Mouse (Mus musculus): ENCODE data around the gene Lingo1. TPM values are rescaled to one million over a fixed set of nuclear protein-coding genes. Genes with fewer than 3 reads are reported as not detected.

The Lingo1 gene
- polyA plus RNA-seq, 1 experiment: 0.72 TPM

DNA sequence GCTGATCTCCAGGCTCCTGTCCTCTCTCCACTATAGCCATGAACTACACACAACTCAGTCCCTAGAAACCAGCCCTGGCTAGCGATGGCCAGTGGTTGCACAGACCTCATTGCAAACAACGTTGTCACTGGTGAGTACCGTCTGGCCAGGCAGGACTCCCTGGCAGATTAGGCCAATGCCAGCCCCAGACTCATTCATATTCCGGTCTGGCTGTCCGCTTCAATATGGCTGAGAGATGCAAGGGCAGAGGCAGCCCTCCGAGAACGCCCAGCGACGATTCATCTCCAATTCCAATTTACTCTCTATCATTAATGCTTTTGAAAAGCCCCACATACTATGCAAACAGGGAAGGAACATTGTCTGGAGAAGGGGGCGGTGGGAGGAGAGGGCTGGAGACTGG lies 11.7 kb downstream of the Lingo1 start:
- DNase-seq (ENCODE audit: low read depth, low spot score): no peak
- 89% methylated on average over 10 of the region's 10 CpGs for WGBS

DNA sequence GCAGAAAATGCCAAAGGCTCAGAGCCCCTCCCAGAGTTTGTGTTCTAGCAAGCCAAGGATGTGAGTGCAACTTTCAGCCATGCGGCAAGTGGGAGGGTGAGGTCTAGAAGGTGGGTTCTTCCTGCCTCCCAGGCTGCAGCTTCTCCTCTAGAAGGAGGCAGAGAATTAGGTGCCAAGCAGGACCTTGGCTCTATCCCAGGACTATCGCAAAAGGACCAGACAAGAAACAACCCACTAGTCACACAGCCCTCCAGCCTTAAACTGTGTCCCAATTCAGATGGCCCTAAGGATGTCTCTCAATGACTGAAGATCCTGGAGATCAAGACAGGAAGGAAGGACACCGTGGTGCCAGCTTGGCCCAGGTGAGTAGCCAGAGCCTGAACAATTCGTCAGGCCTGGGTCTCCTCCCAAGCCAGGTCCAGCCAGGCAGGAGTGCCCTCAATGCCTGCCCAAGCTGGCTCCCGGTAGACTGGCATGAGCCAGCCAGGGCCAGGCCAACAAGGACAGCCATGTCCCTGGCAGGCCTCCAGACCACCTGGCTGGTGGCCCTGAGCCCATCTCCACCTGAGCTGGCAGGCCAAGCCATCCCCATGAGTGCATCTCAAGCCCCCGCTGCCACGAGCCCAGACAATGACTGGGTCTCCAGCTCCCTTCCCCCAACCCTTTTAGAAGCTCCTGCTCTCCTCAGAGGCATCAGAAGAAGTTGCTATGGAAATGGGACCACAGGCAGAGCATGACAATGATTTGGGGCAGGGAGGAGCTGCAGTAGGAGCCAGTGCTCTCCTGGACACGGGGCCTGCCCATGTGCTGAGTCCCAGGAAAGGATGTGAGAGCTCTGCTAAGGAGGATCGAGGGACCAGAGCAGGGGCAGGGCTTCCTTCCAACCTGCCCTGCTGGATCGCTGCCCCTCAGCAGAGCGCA lies 19.1 kb downstream of the Lingo1 start:
- DNase-seq (ENCODE audit: low read depth, low spot score): no peak
- WGBS: 65% methylated on average over 11 of the region's 11 CpGs

GRCm38 (mm10) chr9:56775161-56775934 lies 20.9 kb downstream of the Lingo1 start:
- 53% methylated on average over 7 of the region's 7 CpGs for WGBS
- no peak for DNase-seq (ENCODE audit: low read depth, low spot score)

GRCm38 (mm10) chr9:56774231-56774630 lies 22.0 kb downstream of the Lingo1 start:
- no peak for DNase-seq (ENCODE audit: low read depth, low spot score)
- 39% methylated on average over 6 of the region's 6 CpGs for WGBS

GRCm38 (mm10) chr9:56773666-56774065 lies 22.6 kb downstream of the Lingo1 start:
- no peak for DNase-seq (ENCODE audit: low read depth, low spot score)
- 82% methylated on average over 7 of the region's 7 CpGs for WGBS

GRCm38 (mm10) chr9:56767653-56768136 lies 28.6 kb downstream of the Lingo1 start:
- 64% methylated on average over 9 of the region's 9 CpGs for WGBS
- no peak for DNase-seq (ENCODE audit: low read depth, low spot score)

GRCm38 (mm10) chr9:56766629-56767357 lies 29.5 kb downstream of the Lingo1 start:
- 43% methylated on average over 11 of the region's 11 CpGs for WGBS
- DNase-seq (ENCODE audit: low read depth, low spot score): no peak

DNA sequence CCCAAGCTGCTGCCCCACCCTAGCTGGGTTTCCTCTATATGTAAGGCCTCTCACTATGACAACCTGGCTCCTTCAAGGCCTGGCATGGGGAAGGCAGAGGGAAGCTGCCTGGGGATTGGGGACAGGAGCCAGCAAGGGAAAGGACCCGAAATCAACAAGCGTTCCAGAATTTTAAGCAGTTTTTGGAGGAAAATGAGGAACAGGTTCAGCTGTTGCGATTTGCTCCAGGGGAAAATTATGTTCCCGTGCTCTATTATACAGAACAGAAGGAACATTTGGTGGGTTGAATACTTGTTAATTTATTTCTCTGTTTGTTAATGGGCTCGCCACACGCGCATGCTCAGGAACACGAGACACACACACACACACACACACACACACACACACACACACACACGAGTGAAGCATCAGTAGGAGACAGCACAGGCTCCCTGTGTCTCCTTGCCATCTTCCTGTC lies 34.1 kb downstream of the Lingo1 start:
- WGBS: 84% methylated on average over 9 of the region's 9 CpGs
- DNase-seq (ENCODE audit: low read depth, low spot score): no peak

GRCm38 (mm10) chr9:56757791-56758190 lies 38.5 kb downstream of the Lingo1 start:
- DNase-seq (ENCODE audit: low read depth, low spot score): no peak
- WGBS: 12% methylated on average over 11 of the region's 11 CpGs

- 79% methylated on average over 5 of the region's 5 CpGs for WGBS
- no peak for DNase-seq (ENCODE audit: low read depth, low spot score)
Measured at GRCm38 (mm10) chr9:56755119-56755518, 41.1 kb downstream of the Lingo1 start.

DNA sequence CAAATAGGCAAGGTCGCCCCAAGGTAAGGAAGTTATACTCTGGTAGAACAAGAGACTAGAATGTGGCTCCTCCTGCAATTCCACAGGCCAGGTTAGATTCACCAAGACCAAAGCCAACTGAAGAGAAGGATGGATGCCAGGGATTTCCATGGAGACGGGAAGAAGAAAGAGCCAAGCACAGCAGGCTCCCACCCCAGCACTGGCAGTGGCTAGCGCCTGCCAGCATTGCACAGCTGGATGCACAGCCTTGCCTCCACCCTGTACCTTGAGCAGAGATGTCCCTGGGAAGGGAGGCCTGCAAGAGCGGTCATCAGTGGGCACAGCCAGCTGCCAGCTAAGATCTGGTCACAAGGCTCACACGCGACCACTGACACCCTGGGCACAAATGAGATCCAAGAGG lies 42.9 kb downstream of the Lingo1 start:
- WGBS: 87% methylated on average over 6 of the region's 6 CpGs
- no peak for DNase-seq (ENCODE audit: low read depth, low spot score)

GRCm38 (mm10) chr9:56748056-56748455 lies 48.2 kb downstream of the Lingo1 start:
- 69% methylated on average over 5 of the region's 5 CpGs for WGBS
- no peak for DNase-seq (ENCODE audit: low read depth, low spot score)

DNA sequence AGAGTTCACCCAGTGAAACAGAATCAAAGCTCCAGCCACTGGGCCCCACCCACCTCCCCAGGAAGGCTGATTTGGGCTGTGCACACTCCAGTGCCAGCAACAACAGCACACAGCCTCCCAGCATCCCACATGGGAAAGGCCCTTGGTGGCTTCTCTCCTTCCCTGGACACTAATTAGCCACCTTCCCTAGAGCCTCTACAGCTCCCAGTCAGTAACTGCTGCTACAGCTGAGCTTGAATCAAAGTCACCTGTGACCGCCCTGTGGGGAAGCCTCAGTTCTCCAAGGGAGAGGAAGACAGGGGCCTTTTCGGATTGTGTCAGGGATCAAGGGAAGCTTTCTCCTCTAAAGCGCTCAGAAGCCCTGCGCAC lies 49.4 kb downstream of the Lingo1 start:
- WGBS: 79% methylated on average over 4 of the region's 4 CpGs
- DNase-seq (ENCODE audit: low read depth, low spot score): no peak

DNA sequence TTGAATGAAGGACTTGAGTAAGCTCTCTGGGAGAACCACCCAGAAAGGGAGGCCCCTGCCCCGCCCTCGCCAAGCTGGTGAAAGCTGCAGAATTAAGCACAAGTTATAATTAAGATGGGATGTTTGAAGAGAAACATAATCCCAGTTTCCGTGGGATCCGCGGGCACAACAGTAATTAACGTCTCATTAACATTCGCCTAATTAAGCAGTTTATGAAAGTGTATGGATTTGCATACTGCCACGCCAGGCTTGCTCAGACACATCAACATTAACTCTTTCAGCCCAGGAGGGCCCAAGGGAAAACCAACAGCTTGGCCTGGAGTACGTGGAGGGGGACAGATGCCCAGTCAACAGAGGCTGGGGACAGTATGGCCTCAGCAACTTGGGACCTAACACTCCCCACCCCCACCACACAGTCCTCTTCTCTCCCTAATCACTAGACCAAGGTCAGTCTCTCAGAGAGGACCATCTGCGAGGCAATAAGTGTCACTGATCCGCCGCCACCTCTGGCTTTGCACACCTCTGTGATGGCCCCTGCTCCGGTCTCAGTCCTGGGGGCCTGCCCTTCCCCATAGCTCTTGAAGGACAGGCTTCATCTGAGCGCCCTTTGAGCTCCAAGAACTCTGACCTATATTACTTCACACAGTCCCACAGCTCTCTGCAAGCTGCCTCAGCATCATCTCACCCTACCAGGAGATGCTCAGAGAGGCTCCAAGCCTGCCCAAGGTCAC lies 49.9 kb downstream of the Lingo1 start:
- DNase-seq (ENCODE audit: low read depth, low spot score): no peak
- WGBS: 69% methylated on average over 14 of the region's 14 CpGs

DNA sequence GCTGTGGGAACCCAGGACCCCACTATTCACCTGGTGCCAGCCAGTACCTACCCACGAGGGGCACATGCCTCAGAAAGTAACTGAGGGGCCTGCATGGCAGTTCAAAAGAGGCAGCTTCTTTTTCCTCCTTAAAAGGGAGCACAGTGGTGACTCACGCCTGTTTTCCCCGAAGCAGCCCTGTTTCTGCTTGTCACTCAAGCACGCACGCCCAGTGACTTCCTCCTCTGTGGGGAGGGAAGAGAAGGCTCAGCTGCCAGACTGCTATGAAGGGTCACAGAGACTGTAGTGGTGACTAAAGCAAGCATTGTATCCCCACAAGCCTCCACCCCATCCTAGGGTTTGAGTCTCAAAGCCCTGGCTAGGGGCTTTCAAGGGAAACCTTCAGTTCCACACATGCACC lies 51.9 kb downstream of the Lingo1 start:
- WGBS: 9% methylated on average over 5 of the region's 5 CpGs
- no peak for DNase-seq (ENCODE audit: low read depth, low spot score)

GRCm38 (mm10) chr9:56739181-56739737 lies 57.0 kb downstream of the Lingo1 start:
- 57% methylated on average over 5 of the region's 5 CpGs for WGBS
- no peak for DNase-seq (ENCODE audit: low read depth, low spot score)

DNA sequence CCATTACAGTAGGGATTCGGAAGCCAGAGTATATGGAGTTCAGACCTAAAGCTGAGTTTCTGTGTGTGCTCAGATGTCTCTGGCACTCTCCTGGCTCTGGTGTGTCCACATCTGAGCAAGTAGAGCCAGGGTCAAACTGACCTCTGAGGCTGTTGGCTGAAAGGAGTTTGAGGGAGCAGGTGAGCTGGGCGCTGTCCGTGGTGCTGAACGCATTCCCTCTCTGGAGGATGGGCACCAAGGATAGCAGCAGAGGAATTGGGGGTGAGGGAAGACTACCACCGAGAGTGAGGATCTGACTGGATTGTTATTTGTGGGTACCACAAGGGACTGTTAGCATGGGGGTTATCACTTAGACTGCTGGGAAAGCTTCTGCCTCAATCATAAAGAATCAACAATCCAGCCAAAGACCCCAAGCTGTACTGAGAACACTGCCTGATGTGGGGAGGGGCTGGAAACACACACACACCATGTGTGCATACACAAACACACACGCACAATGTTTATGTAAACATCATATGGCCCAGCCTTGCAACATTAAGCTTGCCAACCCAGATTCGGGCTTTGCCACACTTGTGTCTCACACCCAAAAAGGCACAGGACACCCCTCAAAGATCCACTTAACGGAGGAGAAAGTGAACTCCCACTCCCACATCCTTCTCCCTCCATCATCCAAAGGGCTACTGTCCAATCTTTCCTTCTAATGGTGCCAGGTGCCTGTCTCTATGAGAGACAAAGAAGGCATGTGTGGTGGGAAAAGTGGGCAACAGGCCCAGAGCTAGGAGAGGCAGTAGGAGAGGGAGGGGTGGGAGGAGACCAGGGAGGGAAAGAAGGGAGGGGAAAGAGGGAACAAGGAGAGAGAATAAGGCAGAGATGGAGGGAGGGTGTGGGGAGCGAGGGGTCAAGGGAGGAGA lies 57.8 kb downstream of the Lingo1 start:
- no peak for DNase-seq (ENCODE audit: low read depth, low spot score)
- WGBS: 39% methylated on average over 9 of the region's 9 CpGs

- DNase-seq (ENCODE audit: low read depth, low spot score): no peak
- WGBS: 50% methylated on average over 6 of the region's 6 CpGs
Measured at GRCm38 (mm10) chr9:56734398-56734797, 61.9 kb downstream of the Lingo1 start.
